Mouse (Mus musculus) MEL (cell line): ENCODE measurements at regions not wholly inside any gene's neighbourhood (a gene's known extent, or its start where the extent isn't known, plus 50 kb on each side); places are given as distances from the start of the nearest gene placed in this dataset.
A peak's percentile ranks its signal among the peaks of the same experiment; 100 is the strongest.
"Not testable (repeated sequence)": the region's sequence is repeated elsewhere in the genome, so short reads cannot be mapped to it uniquely, and the experiment has no call there.

ENCODE experiments used
- DNase-seq: peaks from one replicate; pipeline ENCODE4 v3.0.0; 2011; ENCODE audit warnings: low read depth, low spot score
- H3K27ac ChIP-seq: 2 replicates; pipeline ENCODE4 v1.5.1; 2012; ENCODE audit warnings: low read depth, mild to moderate bottlenecking, control low read depth, low read length, moderate library complexity; ENCODE audit not compliant: control insufficient read depth
- H3K27me3 ChIP-seq, 2 experiments: fragments of 150-350 bp in 1 of 2; sonication (generic) in 1 of 2; 2 replicates each; pipeline ENCODE4 v1.6.1; 2012; ENCODE audit warnings: low read length in 2 of 2, mild to moderate bottlenecking in 2 of 2, improper control_type of control experiment in 1 of 2, moderate library complexity in 1 of 2; ENCODE audit not compliant: insufficient read depth in 2 of 2, control insufficient read depth in 1 of 2
- H3K36me3 ChIP-seq, 2 experiments: 2 replicates each; pipeline ENCODE4 v1.6.1; 2012 to 2014; ENCODE audit warnings: low read length in 2 of 2, improper control_type of control experiment in 1 of 2, inconsistent platforms in 1 of 2, mild to moderate bottlenecking in 1 of 2; ENCODE audit not compliant: insufficient read depth in 2 of 2, control insufficient read depth in 1 of 2
- H3K4me1 ChIP-seq, 2 experiments: fragments of 150-350 bp in 1 of 2; sonication (generic) in 1 of 2; 2 replicates each; pipeline ENCODE4 v1.6.1; 2012; ENCODE audit warnings: low read length in 2 of 2, improper control_type of control experiment in 1 of 2, mild to moderate bottlenecking in 1 of 2; ENCODE audit not compliant: insufficient read depth in 2 of 2, control insufficient read depth in 1 of 2
- H3K4me3 ChIP-seq, 2 experiments: fragments of 150-350 bp in 1 of 2; sonication (generic) in 1 of 2; 2 replicates each; pipeline ENCODE4 v1.5.1; 2012; ENCODE audit warnings: low read depth in 2 of 2, low read length in 2 of 2, mild to moderate bottlenecking in 2 of 2, moderate library complexity in 2 of 2, control low read depth in 1 of 2, improper control_type of control experiment in 1 of 2; ENCODE audit not compliant: control insufficient read depth in 1 of 2, insufficient read depth in 1 of 2
- H3K79me2 ChIP-seq: 2 replicates; pipeline ENCODE4 v1.6.1; 2012; ENCODE audit warnings: mild to moderate bottlenecking, low read length, moderate library complexity; ENCODE audit not compliant: control insufficient read depth, poor library complexity, insufficient read depth
- H3K9ac ChIP-seq: 2 replicates; pipeline ENCODE4 v1.6.1; 2012; ENCODE audit warnings: low read depth, mild to moderate bottlenecking, control low read depth, low read length, moderate library complexity; ENCODE audit not compliant: control insufficient read depth, poor library complexity, severe bottlenecking
- H3K9me3 ChIP-seq: fragments of 150-350 bp; sonication (generic); replicated peaks from 2 replicates; pipeline ENCODE4 v1.6.1; 2012; ENCODE audit warnings: mild to moderate bottlenecking, low read length, improper control_type of control experiment, moderate library complexity; ENCODE audit not compliant: insufficient read depth
- EP300 ChIP-seq, 2 experiments: IDR thresholded peaks; 2 replicates each; pipeline ENCODE4 v1.6.1; 2011; ENCODE audit warnings: improper control_type of control experiment in 2 of 2, low read length in 2 of 2, low read depth in 1 of 2, mild to moderate bottlenecking in 1 of 2
- GATA1 ChIP-seq: IDR thresholded peaks from 2 replicates; pipeline ENCODE4 v1.6.1; 2011; ENCODE audit warnings: low read depth, low read length, improper control_type of control experiment
- MYB ChIP-seq: IDR thresholded peaks from 2 replicates; pipeline ENCODE4 v1.6.1; 2011; ENCODE audit warnings: mild to moderate bottlenecking, low read depth, low read length, improper control_type of control experiment
- MYC ChIP-seq: IDR thresholded peaks from 2 replicates; pipeline ENCODE4 v1.6.1; 2011; ENCODE audit warnings: low read depth, mild to moderate bottlenecking, low read length, improper control_type of control experiment, moderate library complexity
- NRF1 ChIP-seq: IDR thresholded peaks from 2 replicates; pipeline ENCODE4 v1.6.1; 2014; ENCODE audit warnings: low read depth, mild to moderate bottlenecking, inconsistent platforms, low read length, improper control_type of control experiment, moderate library complexity; ENCODE audit not compliant: poor library complexity, insufficient read depth, severe bottlenecking
- TCF12 ChIP-seq: IDR thresholded peaks from 2 replicates; pipeline ENCODE4 v1.6.1; 2014; ENCODE audit warnings: low read depth, mild to moderate bottlenecking, inconsistent platforms, low read length, improper control_type of control experiment, moderate library complexity

- TF ChIP-seq MYC (peak; percentile 43; the same call in 1 of the 2 replicates), NRF1 (0 out of 2 replicates have a peak, but pooled peaks have one; percentile 14), EP300 (IDR thresholded peaks at IDR 0.05; ENCODE audit: low read depth in 1 of 2, low read length in 2 of 2) (peak; percentile 62 to 79), TCF12 (peak; percentile 23; the same call in 1 of the 2 replicates), MYB (peak; percentile 77; the same call in 1 of the 2 replicates), GATA1 (peak; percentile 35; the same call in 1 of the 2 replicates)
- H3K9me3 ChIP-seq, H3K36me3 ChIP-seq, H3K4me3 ChIP-seq, H3K79me2 ChIP-seq, H3K9ac ChIP-seq, H3K27me3 ChIP-seq: not testable (repeated sequence)
- DNase-seq = peak; percentile 84
- Histone ChIP-seq H3K4me1 (peaks cover 8 to 14% of the 10 kb centered on the region in 2 experiments), H3K27ac (peak overlapping the region; percentile 84)
Measured at GRCm38 (mm10) chr14:84074984-84075383, 368.4 kb upstream of the Pcdh17 start.
